Mouse (Mus musculus): ENCODE results near the gene Tsku. TPM values are rescaled to one million over a fixed set of nuclear protein-coding genes. Genes with fewer than 3 reads are reported as not detected.

The Tsku gene
- polyA plus RNA-seq (2015; fragmentation: Nextera tagmentation; extraction: Ambion mirVana), result 29.9 and 34.0 TPM in 2 replicates

DNA sequence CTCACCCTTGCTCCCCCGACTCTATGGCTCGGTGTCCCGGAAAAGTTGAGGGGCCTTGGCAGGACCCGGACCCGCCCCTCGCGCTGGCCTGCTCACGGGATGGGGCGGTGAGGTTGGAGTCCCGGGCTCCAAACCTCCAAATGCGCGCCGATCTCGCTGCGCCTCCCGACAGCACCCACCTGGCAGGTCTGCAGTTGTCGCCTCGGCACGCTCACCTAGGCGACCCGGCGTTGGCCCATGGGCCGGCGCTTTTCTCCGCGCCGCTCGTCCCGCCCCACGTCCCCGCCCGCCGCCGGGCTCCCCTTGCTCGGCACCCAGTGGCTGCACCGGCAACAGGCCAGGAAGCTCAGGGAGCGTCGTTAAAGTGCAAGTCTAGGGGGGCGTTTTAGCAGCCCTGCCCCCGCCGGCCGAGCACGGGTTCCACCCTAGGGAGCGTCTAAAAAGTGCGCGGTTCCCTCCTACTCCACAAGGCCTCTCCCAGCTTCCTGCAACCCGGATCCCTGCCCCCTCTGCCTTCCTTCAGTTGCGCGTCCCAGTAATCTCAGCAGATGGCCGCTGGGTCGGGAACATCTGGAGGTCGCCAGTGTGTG is at the start of gene Tsku:
TSS of gene Tsku (minus strand) at position 266 of the 590 bp plus-strand sequence.
- Histone ChIP-seq H3K36me3 (ENCODE audit: control insufficient read depth, insufficient read depth, low read length) (no peaks in the 10 kb centered on the region), H3K27me3 (ENCODE audit: control insufficient read depth, insufficient read depth, low read length) (no peaks in the 10 kb centered on the region), H3K4me1 (replicated peaks; ENCODE audit: control insufficient read depth, insufficient read depth) (peaks cover 13% of the 10 kb centered on the region), H3K4me2 (replicated peaks; ENCODE audit: low read depth) (peak within 1 kb of the TSS; percentile 92), H3K4me3 (ENCODE audit: low read depth, low read length) (peak within 1 kb of the TSS; percentile 77), H3K9me3 (ENCODE audit: control insufficient read depth, low read length) (no peaks in the 10 kb centered on the region), H3K9ac (ENCODE audit: low read length) (peak within 1 kb of the TSS; percentile 80), H3K27ac (replicated peaks) (peak within 1 kb of the TSS; percentile 93)
- under 1% methylated on average over 49 of the region's 52 CpGs for WGBS
- ATAC-seq (ENCODE audit: low FRiP score, low TSS enrichment), result peak; percentile 93
- DNase-seq (ENCODE audit: low spot score), result peak; percentile 93
- TF ChIP-seq CTCF (IDR thresholded peaks at IDR 0.05; ENCODE audit: low read depth) (peak; percentile 35), EP300 (optimal IDR thresholded peaks at IDR 0.05) (peak; percentile 81)

- ATAC-seq (ENCODE audit: low FRiP score, low TSS enrichment) (no peak), DNase-seq (ENCODE audit: low spot score) (no peak)
- Histone ChIP-seq H3K9me3 (ENCODE audit: control insufficient read depth, low read length) (no peaks in the 10 kb centered on the region), H3K4me2 (replicated peaks; ENCODE audit: low read depth) (no peak overlapping the region), H3K9ac (ENCODE audit: low read length) (no peak overlapping the region), H3K27ac (replicated peaks) (no peak overlapping the region), H3K27me3 (ENCODE audit: control insufficient read depth, insufficient read depth, low read length) (no peaks in the 10 kb centered on the region), H3K36me3 (ENCODE audit: control insufficient read depth, insufficient read depth, low read length) (no peaks in the 10 kb centered on the region), H3K4me1 (replicated peaks; ENCODE audit: control insufficient read depth, insufficient read depth) (no peaks in the 10 kb centered on the region), H3K4me3 (ENCODE audit: low read depth, low read length) (no peak overlapping the region)
- TF ChIP-seq CTCF (IDR thresholded peaks at IDR 0.05; ENCODE audit: low read depth) (no peak), EP300 (optimal IDR thresholded peaks at IDR 0.05) (no peak)
- 81% methylated on average over 5 of the region's 5 CpGs for WGBS
Observed at GRCm38 (mm10) chr7:98407615-98408014, 46.5 kb upstream of the Tsku start.

GRCm38 (mm10) chr7:98403996-98404395 is 42.9 kb upstream of the Tsku start:
- DNase-seq (ENCODE audit: low spot score) (no peak), ATAC-seq (ENCODE audit: low FRiP score, low TSS enrichment) (no peak)
- Histone ChIP-seq H3K27ac (replicated peaks) (no peak overlapping the region), H3K4me2 (replicated peaks; ENCODE audit: low read depth) (no peak overlapping the region), H3K9me3 (ENCODE audit: control insufficient read depth, low read length) (no peaks in the 10 kb centered on the region), H3K9ac (ENCODE audit: low read length) (no peak overlapping the region), H3K4me3 (ENCODE audit: low read depth, low read length) (no peak overlapping the region), H3K4me1 (replicated peaks; ENCODE audit: control insufficient read depth, insufficient read depth) (no peaks in the 10 kb centered on the region), H3K36me3 (ENCODE audit: control insufficient read depth, insufficient read depth, low read length) (no peaks in the 10 kb centered on the region), H3K27me3 (ENCODE audit: control insufficient read depth, insufficient read depth, low read length) (no peaks in the 10 kb centered on the region)
- TF ChIP-seq CTCF (IDR thresholded peaks at IDR 0.05; ENCODE audit: low read depth) (no peak), EP300 (optimal IDR thresholded peaks at IDR 0.05) (no peak)
- 83% methylated on average over 4 of the region's 4 CpGs for WGBS

DNA sequence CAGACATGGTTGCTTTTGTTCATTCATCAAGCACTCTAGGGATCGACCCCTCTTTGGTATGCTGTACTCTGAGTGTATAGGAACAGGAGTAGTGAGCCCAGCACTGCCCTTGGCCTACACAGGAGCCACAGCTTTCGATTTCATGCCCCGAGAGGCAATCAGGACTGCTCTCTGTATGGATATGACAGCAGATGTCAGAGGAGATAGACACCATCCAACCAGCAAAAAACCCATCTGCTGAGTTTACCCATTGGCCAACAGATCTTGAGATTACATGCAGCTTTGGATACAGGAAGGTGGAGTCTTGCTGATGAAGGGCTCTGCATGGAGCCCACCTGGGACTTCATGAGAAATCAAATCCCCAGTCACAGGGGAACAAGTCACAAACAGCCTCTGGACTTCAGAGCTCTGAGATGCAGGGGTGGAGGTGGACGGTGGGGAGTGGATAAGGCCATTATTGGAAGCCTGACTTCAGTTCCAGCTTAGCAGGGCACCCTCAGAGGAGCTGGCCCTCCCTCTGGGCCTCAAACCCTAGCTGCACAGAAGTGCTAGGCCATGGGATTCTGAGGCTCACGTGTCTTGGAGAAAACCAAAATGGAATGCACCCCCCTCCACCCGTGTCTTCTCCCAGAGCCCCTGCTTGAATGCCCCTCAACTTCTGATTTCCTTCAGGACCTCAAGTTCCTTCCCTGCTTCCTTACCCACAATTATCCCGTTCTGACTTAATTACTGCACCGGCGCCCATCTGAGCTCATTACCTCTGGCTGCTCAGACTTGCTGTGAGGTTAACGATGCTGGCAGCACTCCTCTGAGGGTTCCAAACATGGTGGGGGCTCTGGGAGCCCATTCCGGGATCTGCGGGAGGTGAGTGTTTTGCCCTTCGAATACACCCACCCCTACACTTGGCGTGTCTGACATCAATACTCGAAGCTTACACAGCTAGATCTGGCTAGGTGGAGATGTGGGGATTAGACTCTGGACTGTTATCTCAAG is 41.8 kb upstream of the Tsku start:
- H3K4me2 ChIP-seq (replicated peaks; ENCODE audit: low read depth), result no peak overlapping the region
- WGBS, result 73% methylated on average over 15 of the region's 15 CpGs
- TF ChIP-seq CTCF (IDR thresholded peaks at IDR 0.05; ENCODE audit: low read depth) (no peak), EP300 (optimal IDR thresholded peaks at IDR 0.05) (no peak)
- H3K27ac ChIP-seq (replicated peaks), result no peak overlapping the region
- H3K9me3 ChIP-seq (ENCODE audit: control insufficient read depth, low read length), result no peaks in the 10 kb centered on the region
- DNase-seq (ENCODE audit: low spot score) (no peak), ATAC-seq (ENCODE audit: low FRiP score, low TSS enrichment) (no peak)
- H3K36me3 ChIP-seq (ENCODE audit: control insufficient read depth, insufficient read depth, low read length), result no peaks in the 10 kb centered on the region
- no peaks in the 10 kb centered on the region for H3K27me3 ChIP-seq (ENCODE audit: control insufficient read depth, insufficient read depth, low read length)
- no peak overlapping the region for H3K4me3 ChIP-seq (ENCODE audit: low read depth, low read length)
- H3K9ac ChIP-seq (ENCODE audit: low read length), result no peak overlapping the region
- H3K4me1 ChIP-seq (replicated peaks; ENCODE audit: control insufficient read depth, insufficient read depth), result no peaks in the 10 kb centered on the region

GRCm38 (mm10) chr7:98392466-98393201 is 31.5 kb upstream of the Tsku start:
- H3K4me2 ChIP-seq (replicated peaks; ENCODE audit: low read depth), result no peak overlapping the region
- H3K9me3 ChIP-seq (ENCODE audit: control insufficient read depth, low read length), result no peaks in the 10 kb centered on the region
- TF ChIP-seq CTCF (IDR thresholded peaks at IDR 0.05; ENCODE audit: low read depth), result no peak
- no peak for TF ChIP-seq EP300 (optimal IDR thresholded peaks at IDR 0.05)
- H3K4me3 ChIP-seq (ENCODE audit: low read depth, low read length), result no peak overlapping the region
- H3K36me3 ChIP-seq (ENCODE audit: control insufficient read depth, insufficient read depth, low read length), result no peaks in the 10 kb centered on the region
- no peak for DNase-seq (ENCODE audit: low spot score)
- no peak for ATAC-seq (ENCODE audit: low FRiP score, low TSS enrichment)
- H3K27me3 ChIP-seq (ENCODE audit: control insufficient read depth, insufficient read depth, low read length), result no peaks in the 10 kb centered on the region
- H3K9ac ChIP-seq (ENCODE audit: low read length), result no peak overlapping the region
- H3K27ac ChIP-seq (replicated peaks), result no peak overlapping the region
- WGBS, result 84% methylated on average over 8 of the region's 8 CpGs
- H3K4me1 ChIP-seq (replicated peaks; ENCODE audit: control insufficient read depth, insufficient read depth), result peaks cover 6% of the 10 kb centered on the region; the same call in 1 of the 2 replicates
